Mouse (Mus musculus) bone marrow macrophage, adult 2 months (primary cell): Measurements from ENCODE around the gene Sez6l. TPM values are rescaled to one million over a fixed set of nuclear protein-coding genes. Genes with fewer than 3 reads are reported as not detected.
"Not testable (repeated sequence)": the region's sequence is repeated elsewhere in the genome, so short reads cannot be mapped to it uniquely, and the experiment has no call there.

Source experiments
- H3K27ac ChIP-seq: 2 replicates; pipeline ENCODE4 v1.5.1; 2012; ENCODE audit warnings: low read depth, low read length; ENCODE audit not compliant: insufficient read depth
- H3K4me1 ChIP-seq: 2 replicates; pipeline ENCODE4 v1.6.1; 2012; ENCODE audit warnings: low read length; ENCODE audit not compliant: control insufficient read depth, insufficient read depth
- H3K4me3 ChIP-seq: 2 replicates; pipeline ENCODE4 v1.5.1; 2012; ENCODE audit warnings: mild to moderate bottlenecking, low read length, moderate library complexity; ENCODE audit not compliant: insufficient read depth
- CTCF ChIP-seq: IDR thresholded peaks from 2 replicates; pipeline ENCODE4 v1.5.1; 2012; ENCODE audit warnings: low read depth, mild to moderate bottlenecking, low read length, moderate library complexity
- POLR2A ChIP-seq: IDR thresholded peaks from 2 replicates; pipeline ENCODE4 v1.6.1; 2012; ENCODE audit warnings: mild to moderate bottlenecking, low read depth, low read length, borderline replicate concordance
- polyA plus RNA-seq: library from polyadenylated mRNA; stranded (reverse); fragments of >200 nt; gene quantifications from 2 replicates; pipeline ENCODE4 v1.2.4, GENCODE M21; 2012; ENCODE audit not compliant: missing spikeins, insufficient read depth, insufficient read length

Sez6l gene
- polyA plus RNA-seq, 1 experiment = not detected

- no peak overlapping the region for H3K27ac ChIP-seq
- no peak overlapping the region for H3K4me3 ChIP-seq
- no peaks in the 10 kb centered on the region for H3K4me1 ChIP-seq
- TF ChIP-seq CTCF (no peak), POLR2A (no peak)
Measured at GRCm38 (mm10) chr5:112416673-112417072, 160.3 kb downstream of the Sez6l start.

- not testable (repeated sequence) for H3K4me1 ChIP-seq, H3K27ac ChIP-seq, H3K4me3 ChIP-seq
Measured at GRCm38 (mm10) chr5:112412781-112413180, 164.2 kb downstream of the Sez6l start.

GRCm38 (mm10) chr5:112411514-112412335, 165.3 kb downstream of the Sez6l start:
- Histone ChIP-seq H3K4me3 (no peak overlapping the region), H3K4me1 (no peaks in the 10 kb centered on the region), H3K27ac (no peak overlapping the region)
- TF ChIP-seq CTCF (no peak), POLR2A (no peak)

GRCm38 (mm10) chr5:112411072-112411471, 165.9 kb downstream of the Sez6l start:
- Histone ChIP-seq H3K4me3 (no peak overlapping the region), H3K27ac (no peak overlapping the region), H3K4me1 (no peaks in the 10 kb centered on the region)
- no peak for TF ChIP-seq CTCF
- no peak for TF ChIP-seq POLR2A

- Histone ChIP-seq H3K4me3 (no peak overlapping the region), H3K27ac (no peak overlapping the region), H3K4me1 (no peaks in the 10 kb centered on the region)
- TF ChIP-seq CTCF = no peak
- no peak for TF ChIP-seq POLR2A
Measured at GRCm38 (mm10) chr5:112409274-112409673, 167.7 kb downstream of the Sez6l start.

GRCm38 (mm10) chr5:112406017-112406416, 171.0 kb downstream of the Sez6l start:
- TF ChIP-seq POLR2A = no peak
- TF ChIP-seq CTCF = no peak
- no peak overlapping the region for H3K4me3 ChIP-seq
- H3K27ac ChIP-seq = no peak overlapping the region
- H3K4me1 ChIP-seq = no peaks in the 10 kb centered on the region

GRCm38 (mm10) chr5:112402437-112402836, 174.5 kb downstream of the Sez6l start:
- Histone ChIP-seq H3K27ac (no peak overlapping the region), H3K4me3 (no peak overlapping the region), H3K4me1 (no peaks in the 10 kb centered on the region)
- TF ChIP-seq POLR2A (no peak), CTCF (no peak)

- no peak overlapping the region for H3K4me3 ChIP-seq
Measured at GRCm38 (mm10) chr5:112399284-112399683, 177.7 kb downstream of the Sez6l start.

GRCm38 (mm10) chr5:112396066-112396465, 180.9 kb downstream of the Sez6l start:
- no peak for TF ChIP-seq POLR2A
- TF ChIP-seq CTCF = no peak
- no peaks in the 10 kb centered on the region for H3K4me1 ChIP-seq
- H3K27ac ChIP-seq = no peak overlapping the region
- H3K4me3 ChIP-seq = no peak overlapping the region

More at GRCm38 (mm10) chr5:112399284-112399683, 177.7 kb downstream of the Sez6l start:
- Histone ChIP-seq H3K4me1 (no peaks in the 10 kb centered on the region), H3K27ac (no peak overlapping the region)
- TF ChIP-seq CTCF = no peak
- no peak for TF ChIP-seq POLR2A

GRCm38 (mm10) chr5:112394779-112395443, 182.1 kb downstream of the Sez6l start, which contains the start of gene Asphd2:
Gene Asphd2, minus strand, starts transcription at chr5:112394866.
- TF ChIP-seq CTCF (no peak), POLR2A (no peak)
- no peak within 1 kb of the TSS for H3K27ac ChIP-seq
- H3K4me1 ChIP-seq = no peaks in the 10 kb centered on the region
- H3K4me3 ChIP-seq = no peak within 1 kb of the TSS

- Histone ChIP-seq H3K4me3 (no peak overlapping the region), H3K27ac (no peak overlapping the region)
- TF ChIP-seq CTCF (no peak), POLR2A (no peak)
Measured at GRCm38 (mm10) chr5:112394415-112394763, 182.6 kb downstream of the Sez6l start.

More at GRCm38 (mm10) chr5:112394415-112394763, 182.6 kb downstream of the Sez6l start:
- H3K4me1 ChIP-seq = no peaks in the 10 kb centered on the region
